In genomic region chr6:54021123-54021789, GRCm38 (mm10) we compare ENCODE assay signal across 9 mouse cellular contexts. TPM values are rescaled to one million over a fixed set of nuclear protein-coding genes. Genes with fewer than 3 reads are reported as not detected.
A peak's percentile ranks its signal among the peaks of the same experiment; 100 is the strongest.
DNase-seq lines count a peak whose midpoint lies in the region; ATAC-seq lines count a peak whose summit lies in the region.
"Had no signal": no experiment of that assay in that cellular context is flagged by ENCODE, and none has a peak within 500 bp of the region (broad histone marks: within the 10 kb centered on the region; RNA-seq: fewer than 3 reads in every experiment).

No protein-coding gene starts in this region.

- no peak overlapping the region for H3K9ac ChIP-seq in midbrain, embryonic 14.5 days (replicated peaks; ENCODE audit: low read length)
- no peak overlapping the region for H3K9ac ChIP-seq in liver, embryonic 15.5 days

- H3K4me2 ChIP-seq in midbrain, embryonic 14.5 days (ENCODE audit: low read length), result no peak overlapping the region
- H3K4me2 ChIP-seq in liver, embryonic 15.5 days, result peak overlapping the region; percentile 32

- WGBS in midbrain, embryonic 10.5 days, result 49% methylated on average over 15 of the region's 15 CpGs
- 52% methylated on average over 15 of the region's 15 CpGs for WGBS in midbrain, embryonic 14.5 days
- 11% methylated on average over 15 of the region's 15 CpGs for WGBS in liver, embryonic 15.5 days (ENCODE audit: insufficient replicate concordance)

- no peaks in the 10 kb centered on the region for H3K36me3 ChIP-seq in midbrain, embryonic 10.5 days
- no peaks in the 10 kb centered on the region for H3K36me3 ChIP-seq in midbrain, embryonic 14.5 days (ENCODE audit: control insufficient read depth, insufficient read depth, low read length)
- no peaks in the 10 kb centered on the region for H3K36me3 ChIP-seq in liver, embryonic 15.5 days (replicated peaks)

- no peak overlapping the region for H3K27ac ChIP-seq in midbrain, embryonic 10.5 days (replicated peaks)
- no peak overlapping the region for H3K27ac ChIP-seq in midbrain, embryonic 14.5 days (replicated peaks; ENCODE audit: low read depth, low read length)
- H3K27ac ChIP-seq in liver, embryonic 15.5 days (replicated peaks), result no peak overlapping the region

- no peak overlapping the region for H3K4me3 ChIP-seq in midbrain, embryonic 10.5 days
- H3K4me3 ChIP-seq in midbrain, embryonic 14.5 days (replicated peaks; ENCODE audit: low read depth, low read length), result no peak overlapping the region
- H3K4me3 ChIP-seq in liver, embryonic 15.5 days (replicated peaks), result no peak overlapping the region

- no peaks in the 10 kb centered on the region for H3K9me3 ChIP-seq in midbrain, embryonic 10.5 days (replicated peaks)
- H3K9me3 ChIP-seq in midbrain, embryonic 14.5 days (ENCODE audit: control insufficient read depth, low read length), result no peaks in the 10 kb centered on the region
- no peaks in the 10 kb centered on the region for H3K9me3 ChIP-seq in liver, embryonic 15.5 days (replicated peaks)

- H3K4me1 ChIP-seq in midbrain, embryonic 10.5 days, result peaks cover 18% of the 10 kb centered on the region
- H3K4me1 ChIP-seq in midbrain, embryonic 14.5 days (ENCODE audit: control insufficient read depth, insufficient read depth, low read length), result peaks cover 6% of the 10 kb centered on the region; the same call in 1 of the 2 replicates
- peaks cover 5% of the 10 kb centered on the region; the same call in 1 of the 2 replicates for H3K4me1 ChIP-seq in liver, embryonic 15.5 days (replicated peaks)

- DNase-seq in midbrain, embryonic 10.5 days (ENCODE audit: low spot score), result peak; percentile 31
- no peak for DNase-seq in midbrain, embryonic 14.5 days
- peak; percentile 6 to 11 for DNase-seq in thymus, postnatal 36 days
- DNase-seq in gastrocnemius, adult 8-10 months (ENCODE audit: low spot score in 2 of 2), result no peak
- no peak for DNase-seq in left cerebral cortex, adult 18-20 months (ENCODE audit: low spot score in 2 of 2)

- no peak for ATAC-seq in midbrain, embryonic 14.5 days (ENCODE audit: low FRiP score, low TSS enrichment)
- ATAC-seq in hematopoietic stem cell, adult 5-6 weeks (replicated peaks in 1 of 2; ENCODE audit: insufficient read depth in 1 of 2, low FRiP score in 2 of 2, low TSS enrichment in 1 of 2, low read depth in 1 of 2, poor library complexity in 2 of 2, severe bottlenecking in 2 of 2), result peak; percentile 29 to 46; a peak in 2 of 4 replicates
- no peak for ATAC-seq in liver, embryonic 15.5 days (ENCODE audit: insufficient read depth)
- no peak for ATAC-seq in megakaryocyte-erythroid progenitor cell, adult 5-6 weeks (replicated peaks; ENCODE audit: low FRiP score, low TSS enrichment, poor library complexity, severe bottlenecking)

- H3K27me3 ChIP-seq in midbrain, embryonic 10.5 days (ENCODE audit: low read depth, poor library complexity, severe bottlenecking), result peaks cover 16% of the 10 kb centered on the region
- H3K27me3 ChIP-seq in midbrain, embryonic 14.5 days (ENCODE audit: control insufficient read depth, insufficient read depth, low read length), result no peaks in the 10 kb centered on the region
- peaks cover 20% of the 10 kb centered on the region for H3K27me3 ChIP-seq in liver, embryonic 15.5 days

RNA-seq across cellular contexts. Expression of gene Chn2, which starts 18.1 kb away (rescaled TPM):
- polyA plus RNA-seq in midbrain, embryonic 10.5 days (2016; fragmentation: Nextera tagmentation; extraction: Ambion mirVana), result 17.3 and 20.0 TPM in 2 replicates
- polyA plus RNA-seq in midbrain, embryonic 14.5 days (2014; fragmentation: Nextera tagmentation; extraction: Ambion mirVana), result 32.4 and 40.6 TPM in 2 replicates
- total RNA-seq in hematopoietic stem cell, adult 5-6 weeks (2017), result 15.8 and 25.8 TPM in 2 replicates
- 4.3 and 5.0 TPM in 2 replicates for polyA plus RNA-seq in liver, embryonic 15.5 days (2015; fragmentation: Nextera tagmentation; extraction: Ambion mirVana)
- total RNA-seq in gastrocnemius, adult 8-10 months (2022), result 1 to 10 TPM in 2 of 4 experiments, under 1 TPM in 2; 0.75 to 1.7 (median 1.2) TPM
- total RNA-seq in left cerebral cortex, adult 18-20 months (2021), result 10 to 100 TPM; 39.0 to 40.2 TPM
- 4.5 and 5.1 TPM in 2 replicates for total RNA-seq in megakaryocyte-erythroid progenitor cell, adult 5-6 weeks (2014; fragmentation: Nextera tagmentation)
- total RNA-seq in megakaryocyte-erythroid progenitor cell, adult 5-6 weeks (2017), result 1.9 and 2.4 TPM in 2 replicates

RNA-seq across cellular contexts. Expression of gene Cpvl, which starts 42.8 kb away (rescaled TPM):
- polyA plus RNA-seq in midbrain, embryonic 10.5 days (2016; fragmentation: Nextera tagmentation; extraction: Ambion mirVana), result 0.07 TPM in 1 of 2 replicates, not detected in the other
- polyA plus RNA-seq in midbrain, embryonic 14.5 days (2014; fragmentation: Nextera tagmentation; extraction: Ambion mirVana), result 0.18 TPM in 1 of 2 replicates, not detected in the other
- not detected in 2 replicates for total RNA-seq in hematopoietic stem cell, adult 5-6 weeks (2017)
- not detected in 2 replicates for polyA plus RNA-seq in liver, embryonic 15.5 days (2015; fragmentation: Nextera tagmentation; extraction: Ambion mirVana)
- total RNA-seq in gastrocnemius, adult 8-10 months (2022), result not detected
- not detected for total RNA-seq in left cerebral cortex, adult 18-20 months (2021)
- total RNA-seq in megakaryocyte-erythroid progenitor cell, adult 5-6 weeks (2014; fragmentation: Nextera tagmentation), result not detected in 2 replicates
- total RNA-seq in megakaryocyte-erythroid progenitor cell, adult 5-6 weeks (2017), result 0.30 TPM in 1 of 2 replicates, not detected in the other
- polyA plus RNA-seq: embryonic facial prominence, embryonic 14.5 days had no signal

Comparison
In these comparisons a context has a peak if more than half of its experiments do, and no peak if none do; other contexts are left out.
1. DNase-seq: peak in midbrain, embryonic 10.5 days (single experiment) and thymus, postnatal 36 days (2 of 2); none in midbrain, embryonic 14.5 days (single experiment), gastrocnemius, adult 8-10 months (0 of 2) and left cerebral cortex, adult 18-20 months (0 of 2).
2. ATAC-seq: peak in hematopoietic stem cell, adult 5-6 weeks (2 of 2); none in midbrain, embryonic 14.5 days (single experiment), liver, embryonic 15.5 days (single experiment) and megakaryocyte-erythroid progenitor cell, adult 5-6 weeks (single experiment).